ENCODE assay signal across 11 mouse cellular contexts in genomic region chr16:44423499-44423898, GRCm38 (mm10). TPM values are rescaled to one million over a fixed set of nuclear protein-coding genes. Genes with fewer than 3 reads are reported as not detected.
DNase-seq lines count a peak whose midpoint lies in the region; TF ChIP-seq lines count a peak whose summit lies in the region.
"Had no signal": no experiment of that assay in that cellular context is flagged by ENCODE, and none has a peak within 500 bp of the region (broad histone marks: within the 10 kb centered on the region; RNA-seq: fewer than 3 reads in every experiment).

No protein-coding gene starts in this region.

- intact Hi-C loops in heart, postnatal 36 days (cut with DNase I), result no loop called here

- no peak for TF ChIP-seq POLR2A in brain, embryonic 14.5 days (IDR thresholded peaks at IDR 0.05; ENCODE audit: borderline replicate concordance, extremely low read depth, insufficient read depth, insufficient read length, poor library complexity, severe bottlenecking)

- peak; percentile 37 for DNase-seq in heart, postnatal 4 days
- DNase-seq in heart, postnatal 36 days, result no peak
- DNase-seq in brain, embryonic 14.5 days (ENCODE audit: low read depth), result peak; percentile 74
- peak; percentile 50 to 65 for DNase-seq in layer of hippocampus, adult 8-10 months (ENCODE audit: low spot score in 2 of 2)
- peak; percentile 7 for DNase-seq in lung, postnatal 25 days (ENCODE audit: low spot score)
- no peak for DNase-seq in cerebellum, postnatal 36 days
- DNase-seq in gastrocnemius, postnatal 10 days, result no peak
- DNase-seq in thymus, postnatal 10 days (ENCODE audit: low spot score in 2 of 2), result no peak
- DNase-seq: thymus, adult 18-20 months had no signal

- TF ChIP-seq CTCF in brain, embryonic 14.5 days (IDR thresholded peaks at IDR 0.05; ENCODE audit: borderline replicate concordance, extremely low read depth, insufficient read depth, insufficient read length), result no peak

RNA-seq across cellular contexts. Expression of gene Cfap44, which starts 28.9 kb away (rescaled TPM):
- total RNA-seq in heart, postnatal 4 days (2021), result not detected
- total RNA-seq in heart, postnatal 36 days (2021), result not detected
- 6.4 and 11.1 TPM in 2 replicates for polyA plus RNA-seq in brain, embryonic 14.5 days (2012; rRNA removed)
- 10 to 100 TPM; 11.5 to 18.0 (median 17.3) TPM for total RNA-seq in layer of hippocampus, adult 8-10 months (2022)
- under 1 TPM in 1 of 2 experiments, not detected in 1; 0.42 TPM for total RNA-seq in gastrocnemius, postnatal 10 days (2021)
- total RNA-seq: neutrophil, adult 5-6 weeks had no signal
- polyA plus RNA-seq: large intestine, adult 2 months had no signal

Comparison
In these comparisons a context has a peak if more than half of its experiments do, and no peak if none do; other contexts are left out.
1. DNase-seq: peak in heart, postnatal 4 days (single experiment), brain, embryonic 14.5 days (single experiment), layer of hippocampus, adult 8-10 months (2 of 2) and lung, postnatal 25 days (single experiment); none in heart, postnatal 36 days (0 of 2), cerebellum, postnatal 36 days (0 of 2), gastrocnemius, postnatal 10 days (single experiment) and thymus, postnatal 10 days (0 of 2).
2. RNA of gene Cfap44, which starts 28.9 kb away (total RNA-seq): 11.5 to 18.0 TPM in layer of hippocampus, adult 8-10 months; 0.42 TPM in gastrocnemius, postnatal 10 days, not detected in heart, postnatal 4 days and not detected in heart, postnatal 36 days; every median in the first group is over 4 times any median in the second.